Mouse (Mus musculus) adrenal gland, postnatal 36 days (tissue): ENCODE results near the gene Azin2. TPM values are rescaled to one million over a fixed set of nuclear protein-coding genes. Genes with fewer than 3 reads are reported as not detected.

Experiments
- DNase-seq, 2 experiments: peaks; one replicate each; pipeline ENCODE4 v3.0.0; 2021; ENCODE audit warnings: mixed read lengths in 1 of 2
- total RNA-seq, 2 experiments: library from RNA; stranded (reverse); gene quantifications; 2 replicates each; pipeline ENCODE4 v1.2.3; 2021

Azin2 gene
- total RNA-seq, 2 experiments from 2014 or later, result 51.6 to 70.4 TPM

- peak in 1 of 2 experiments; percentile 54 for DNase-seq
Measured at GRCm38 (mm10) chr4:128897911-128898421, 64.3 kb downstream of the Azin2 start.

- DNase-seq, result no peak
Measured at GRCm38 (mm10) chr4:128896667-128897066, 65.6 kb downstream of the Azin2 start.

- DNase-seq, result no peak
Measured at GRCm38 (mm10) chr4:128895841-128896240, 66.4 kb downstream of the Azin2 start.

DNA sequence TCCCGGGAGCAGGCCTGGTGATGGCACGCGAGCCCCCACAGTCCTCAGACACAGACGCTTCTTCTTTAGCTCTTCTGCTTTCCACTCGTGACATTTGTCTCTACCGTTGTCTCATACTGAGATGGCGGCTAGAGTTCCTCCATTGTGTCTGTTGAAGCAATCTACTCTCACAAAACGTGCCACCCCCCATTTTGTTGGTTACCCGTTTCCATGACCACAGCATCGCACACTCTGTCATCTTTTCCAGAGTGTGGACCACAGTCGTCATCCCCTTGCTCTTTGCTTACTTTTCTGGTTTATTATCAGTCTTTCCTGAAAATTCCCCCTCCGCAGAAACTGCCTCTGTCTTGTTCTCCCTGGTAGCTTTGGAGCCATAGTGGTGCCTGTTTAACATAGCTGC lies 68.1 kb downstream of the Azin2 start:
- DNase-seq, result no peak

- no peak for DNase-seq
Measured at GRCm38 (mm10) chr4:128892188-128892587, 70.1 kb downstream of the Azin2 start.

DNA sequence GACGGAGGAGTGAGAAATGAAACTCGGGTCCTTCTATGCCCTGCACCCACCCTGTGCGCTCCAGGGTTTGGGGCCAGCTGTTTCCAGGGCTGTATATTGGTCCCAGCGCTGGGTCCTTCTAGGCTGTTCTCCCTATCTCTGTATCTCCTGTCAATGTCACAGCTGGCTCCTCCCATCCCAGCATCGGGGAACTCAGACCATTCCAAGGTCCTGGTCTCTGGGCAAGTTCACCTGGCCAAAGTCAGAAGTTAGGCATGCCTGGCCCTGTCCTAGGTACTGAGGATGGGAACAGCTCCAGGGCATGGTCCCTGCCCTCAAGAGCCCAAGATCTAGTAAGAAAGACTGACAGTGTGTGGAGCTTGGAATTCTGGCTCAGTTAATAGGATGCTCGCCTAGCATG lies 70.5 kb downstream of the Azin2 start:
- no peak for DNase-seq

DNA sequence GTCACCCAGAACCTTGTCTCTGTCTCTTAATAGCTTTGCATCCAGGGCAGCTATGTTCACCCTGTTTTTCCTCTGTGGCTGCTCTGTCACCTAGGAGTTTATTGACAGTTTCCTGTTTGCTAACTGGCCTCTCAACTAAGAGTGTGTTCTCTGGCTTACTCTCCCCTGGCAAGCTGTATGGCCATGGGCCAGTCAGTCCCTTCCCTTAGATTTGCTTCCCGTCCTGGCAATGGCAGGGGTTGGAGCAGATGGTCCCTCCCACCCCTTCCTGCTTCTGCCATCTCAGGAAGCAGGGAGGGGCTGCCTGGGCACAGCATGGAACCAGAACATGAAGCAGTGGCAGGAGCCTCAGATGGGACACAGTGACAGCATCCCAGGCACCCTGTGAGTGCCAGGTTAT lies 71.1 kb downstream of the Azin2 start:
- DNase-seq, result peak; percentile 40 to 62

DNA sequence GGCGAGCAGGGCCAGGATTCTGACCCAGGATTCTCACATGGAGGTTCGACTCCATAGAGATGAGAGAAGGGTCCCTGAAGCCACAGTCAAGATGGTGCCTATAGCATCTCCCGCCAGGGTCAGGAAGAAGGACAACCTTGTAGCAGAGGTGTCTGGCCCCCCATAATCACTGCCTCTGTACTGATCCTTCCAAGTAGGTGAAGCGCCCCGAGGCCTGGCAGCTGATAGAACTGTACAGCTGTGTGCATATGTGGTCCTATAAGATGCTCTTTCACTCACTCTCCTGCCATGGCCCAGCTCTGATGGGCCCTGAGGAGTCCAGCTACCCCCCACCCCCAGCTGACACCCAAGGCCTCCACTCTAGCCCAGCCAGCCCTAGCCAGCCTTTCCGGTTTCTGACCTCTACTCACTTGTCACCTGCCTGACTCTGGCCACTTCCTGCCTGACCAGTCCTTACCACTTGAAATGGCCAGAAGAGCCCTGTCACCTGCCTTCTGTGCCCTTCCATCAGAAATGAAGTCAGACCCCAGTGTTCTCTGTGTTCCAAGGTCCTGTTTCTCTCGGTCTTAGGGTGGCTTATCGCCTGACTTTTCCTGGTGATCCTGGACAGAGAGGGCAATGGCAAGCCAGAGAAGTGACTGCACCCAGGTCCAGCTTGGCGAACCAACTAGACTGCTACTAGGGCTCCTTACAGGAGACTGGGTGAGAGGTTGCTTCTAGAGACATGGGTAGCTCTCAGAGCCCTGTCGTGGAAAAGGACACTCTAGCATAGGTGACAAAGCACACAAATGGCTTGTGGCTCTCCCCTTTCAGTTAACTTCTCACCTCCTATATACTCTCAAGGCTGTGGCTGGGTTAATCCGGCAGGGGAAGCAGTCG lies 72.3 kb downstream of the Azin2 start:
- DNase-seq, result no peak

DNA sequence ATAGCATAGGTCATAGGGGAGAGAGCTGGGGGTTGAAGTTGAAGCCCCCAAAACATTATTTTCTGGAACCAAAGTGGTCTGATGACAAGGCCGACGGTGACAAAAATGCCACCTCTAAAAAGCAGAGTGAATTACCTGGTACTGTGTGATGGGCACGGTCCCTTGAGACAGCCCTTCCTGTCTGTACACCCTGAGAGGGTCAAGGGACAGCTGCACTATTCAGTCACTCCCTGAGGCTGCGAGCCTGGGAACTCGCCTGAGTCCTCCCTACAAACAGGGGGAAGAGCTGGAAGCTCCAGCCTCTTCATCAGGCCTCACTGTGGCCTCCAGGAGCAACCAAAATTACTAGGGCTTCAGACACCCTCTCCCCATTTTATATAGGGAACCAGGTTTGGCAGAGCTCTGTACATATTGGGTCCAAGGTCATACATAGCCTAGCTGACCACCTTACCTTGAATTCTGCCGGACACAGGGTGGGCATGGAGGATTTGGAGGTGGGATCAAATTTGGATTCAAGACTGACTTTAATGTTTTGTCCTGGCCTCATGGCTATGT lies 73.7 kb downstream of the Azin2 start:
- no peak for DNase-seq

GRCm38 (mm10) chr4:128887641-128888091 lies 74.6 kb downstream of the Azin2 start:
- DNase-seq, result peak; percentile 52 to 72

DNA sequence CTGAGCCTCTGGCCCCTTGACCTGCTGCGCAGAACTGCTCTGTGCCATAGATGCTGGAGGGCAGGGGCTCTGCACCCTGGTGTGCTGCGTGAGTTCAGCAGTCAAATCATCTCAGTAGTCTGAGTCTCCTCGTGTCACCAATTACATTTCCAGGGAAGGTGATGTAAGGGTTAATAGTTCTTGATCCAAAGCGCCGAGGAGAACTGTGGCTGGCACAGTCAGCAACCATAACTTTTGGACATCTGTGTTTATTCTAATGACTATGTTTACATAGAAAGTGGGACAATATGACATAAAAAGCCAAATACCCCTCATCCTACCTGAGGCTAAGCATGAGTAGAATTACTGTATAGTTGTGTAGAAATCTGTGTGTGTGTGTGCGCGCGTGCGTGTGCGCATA lies 75.2 kb downstream of the Azin2 start:
- DNase-seq, result no peak

- no peak for DNase-seq
Measured at GRCm38 (mm10) chr4:128886571-128886970, 75.7 kb downstream of the Azin2 start.

GRCm38 (mm10) chr4:128885540-128885939 lies 76.7 kb downstream of the Azin2 start:
- no peak for DNase-seq

DNA sequence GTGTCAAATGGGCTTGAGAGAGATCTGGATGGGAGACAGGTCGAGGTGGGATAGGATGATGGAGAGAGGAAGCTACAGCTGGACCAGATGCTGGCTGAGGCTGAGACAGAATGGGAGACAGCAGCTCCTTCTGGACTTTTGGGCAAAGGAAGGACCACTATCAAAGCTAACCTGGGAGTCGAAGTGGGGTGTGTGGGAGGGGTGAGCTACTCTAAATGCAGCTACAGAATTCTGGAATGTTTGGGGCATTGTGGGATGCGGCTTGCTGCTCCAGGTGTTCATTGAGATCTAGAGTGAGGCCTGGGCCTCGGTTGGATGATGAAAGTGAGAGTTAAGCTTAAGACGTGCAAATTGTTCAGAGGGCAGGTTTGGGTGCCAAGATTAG lies 77.5 kb downstream of the Azin2 start:
- no peak for DNase-seq

DNA sequence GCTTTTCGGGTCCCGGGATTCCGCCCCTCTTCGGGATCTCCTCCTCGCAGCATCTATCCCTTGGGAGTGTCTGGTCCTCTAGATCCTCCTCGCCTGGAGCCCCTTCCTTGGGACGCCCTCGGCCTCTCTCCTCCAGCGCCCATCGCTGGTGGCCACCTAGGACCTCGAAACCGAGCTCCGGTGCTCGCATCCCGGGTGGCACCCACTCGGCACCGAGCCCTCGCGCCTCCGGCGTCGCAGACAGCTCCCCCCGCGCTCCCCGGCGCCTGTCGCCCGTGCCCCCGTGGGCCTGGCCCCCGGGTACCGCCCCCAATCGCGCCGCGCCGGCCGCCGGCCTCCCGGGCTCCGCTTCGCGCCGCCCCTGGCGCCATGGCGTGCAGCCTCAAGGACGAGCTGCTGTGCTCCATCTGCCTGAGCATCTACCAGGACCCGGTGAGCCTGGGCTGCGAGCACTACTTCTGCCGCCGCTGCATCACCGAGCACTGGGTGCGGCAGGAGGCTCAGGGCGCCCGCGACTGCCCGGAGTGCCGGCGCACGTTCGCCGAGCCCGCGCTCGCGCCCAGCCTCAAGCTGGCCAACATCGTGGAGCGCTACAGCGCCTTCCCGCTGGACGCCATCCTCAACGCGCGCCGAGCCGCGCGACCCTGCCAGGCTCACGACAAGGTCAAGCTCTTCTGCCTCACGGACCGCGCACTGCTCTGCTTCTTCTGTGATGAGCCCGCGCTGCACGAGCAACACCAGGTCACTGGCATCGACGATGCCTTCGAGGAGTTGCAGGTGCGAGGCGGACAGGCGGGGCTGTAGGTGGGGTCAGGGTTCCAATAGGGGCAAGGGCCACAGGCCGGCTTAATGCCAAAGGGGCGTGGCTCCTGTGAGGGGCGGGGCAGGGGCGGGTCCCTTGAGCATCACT lies 78.2 kb downstream of the Azin2 start:
- DNase-seq, result peak; percentile 78 to 84

- peak; percentile 88 to 94 for DNase-seq
Measured at GRCm38 (mm10) chr4:128883379-128883781, 78.9 kb downstream of the Azin2 start, which contains the start of gene Trim62. Trim62 (plus strand) TSS chr4:128883580.

Other genes starting within 250 kb of the Azin2 start
- gene A3galt2, start 207.1 kb downstream of the Azin2 start, total RNA-seq, result under 1 TPM; 0.16 to 0.30 TPM
- 10 to 100 TPM; 26.8 TPM for gene Zfp362, start 156.4 kb downstream of the Azin2 start, total RNA-seq
- 10 to 100 TPM in 1 of 2 experiments, 1 to 10 TPM in 1; 8.1 to 12.0 TPM for gene Trim62, start 78.9 kb downstream of the Azin2 start, total RNA-seq
- 100 to 1,000 TPM; 131 to 134 TPM for gene Ak2, start 29.5 kb upstream of the Azin2 start, total RNA-seq
- gene Rnf19b, start 95.8 kb upstream of the Azin2 start, total RNA-seq, result 10 to 100 TPM; 41.1 to 45.6 TPM
- gene Tmem54, start 143.1 kb upstream of the Azin2 start, total RNA-seq, result not detected
- gene Hpca, start 159.6 kb upstream of the Azin2 start, total RNA-seq, result 1 to 10 TPM; 1.2 to 1.3 TPM
- 1 to 10 TPM; 2.2 to 7.2 TPM for gene Fndc5, start 174.6 kb upstream of the Azin2 start, total RNA-seq
- gene S100pbp, start 227.3 kb upstream of the Azin2 start, total RNA-seq, result 10 to 100 TPM; 23.1 to 23.6 TPM
- 100 to 1,000 TPM in 1 of 2 experiments, 10 to 100 TPM in 1; 95.2 to 102 TPM for gene Yars, start 227.3 kb upstream of the Azin2 start, total RNA-seq